Mouse (Mus musculus): ENCODE measurements around the gene Tmem231. TPM values are rescaled to one million over a fixed set of nuclear protein-coding genes. Genes with fewer than 3 reads are reported as not detected.
A peak's percentile ranks its signal among the peaks of the same experiment; 100 is the strongest.

Tmem231 gene
- 10 to 100 TPM; 10.6 to 13.1 TPM for total RNA-seq (2021)

GRCm38 (mm10) chr8:111933348-111934076 is at the start of gene Tmem231:
Tmem231 (minus strand) TSS chr8:111933881.
- DNase-seq (ENCODE audit: low spot score in 2 of 2) = peak; percentile 90
- intact Hi-C loops (cut with DNase I) = loop anchor here (5.0 kb wide), 2 partner anchors 56 to 81 kb away; partner anchors contain the start of genes Cfdp1 and Tmem170

GRCm38 (mm10) chr8:111982116-111982515 is 48.4 kb upstream of the Tmem231 start:
- no peak for DNase-seq (ENCODE audit: low spot score in 2 of 2)
- intact Hi-C loops (cut with DNase I) = no loop called here

- DNase-seq (ENCODE audit: low spot score in 2 of 2) = no peak
- intact Hi-C loops (cut with DNase I) = no loop called here
Measured at GRCm38 (mm10) chr8:111978147-111978546, 44.5 kb upstream of the Tmem231 start.

GRCm38 (mm10) chr8:111976326-111976725 is 42.6 kb upstream of the Tmem231 start:
- intact Hi-C loops (cut with DNase I) = no loop called here
- no peak for DNase-seq (ENCODE audit: low spot score in 2 of 2)

GRCm38 (mm10) chr8:111975706-111976105 is 42.0 kb upstream of the Tmem231 start:
- no peak for DNase-seq (ENCODE audit: low spot score in 2 of 2)
- intact Hi-C loops (cut with DNase I) = no loop called here

- no peak for DNase-seq (ENCODE audit: low spot score in 2 of 2)
- intact Hi-C loops (cut with DNase I) = no loop called here
Measured at GRCm38 (mm10) chr8:111974138-111974537, 40.5 kb upstream of the Tmem231 start.

GRCm38 (mm10) chr8:111968991-111969390 is 35.3 kb upstream of the Tmem231 start:
- intact Hi-C loops (cut with DNase I) = no loop called here

GRCm38 (mm10) chr8:111968541-111968940 is 34.9 kb upstream of the Tmem231 start:
- DNase-seq (ENCODE audit: low spot score in 2 of 2) = no peak
- intact Hi-C loops (cut with DNase I) = no loop called here

More at GRCm38 (mm10) chr8:111968991-111969390, 35.3 kb upstream of the Tmem231 start:
- DNase-seq (ENCODE audit: low spot score in 2 of 2) = no peak

- intact Hi-C loops (cut with DNase I) = no loop called here
- DNase-seq (ENCODE audit: low spot score in 2 of 2) = no peak
Measured at GRCm38 (mm10) chr8:111967246-111967870, 33.7 kb upstream of the Tmem231 start.

- DNase-seq (ENCODE audit: low spot score in 2 of 2) = no peak
- intact Hi-C loops (cut with DNase I) = no loop called here
Measured at GRCm38 (mm10) chr8:111964849-111965561, 31.3 kb upstream of the Tmem231 start.

GRCm38 (mm10) chr8:111964351-111964750 is 30.7 kb upstream of the Tmem231 start:
- DNase-seq (ENCODE audit: low spot score in 2 of 2) = no peak
- intact Hi-C loops (cut with DNase I) = no loop called here

GRCm38 (mm10) chr8:111963546-111963945 is 29.9 kb upstream of the Tmem231 start:
- no peak for DNase-seq (ENCODE audit: low spot score in 2 of 2)

GRCm38 (mm10) chr8:111963091-111963490 is 29.4 kb upstream of the Tmem231 start:
- intact Hi-C loops (cut with DNase I) = no loop called here
- DNase-seq (ENCODE audit: low spot score in 2 of 2) = no peak

More at GRCm38 (mm10) chr8:111963546-111963945, 29.9 kb upstream of the Tmem231 start:
- intact Hi-C loops (cut with DNase I) = no loop called here

GRCm38 (mm10) chr8:111962589-111962988 is 28.9 kb upstream of the Tmem231 start:
- intact Hi-C loops (cut with DNase I) = no loop called here
- no peak for DNase-seq (ENCODE audit: low spot score in 2 of 2)

GRCm38 (mm10) chr8:111961330-111961729 is 27.6 kb upstream of the Tmem231 start:
- DNase-seq (ENCODE audit: low spot score in 2 of 2) = no peak
- intact Hi-C loops (cut with DNase I) = no loop called here

- DNase-seq (ENCODE audit: low spot score in 2 of 2) = no peak
- intact Hi-C loops (cut with DNase I) = no loop called here
Measured at GRCm38 (mm10) chr8:111960591-111961321, 27.1 kb upstream of the Tmem231 start.

- DNase-seq (ENCODE audit: low spot score in 2 of 2) = no peak
- intact Hi-C loops (cut with DNase I) = no loop called here
Measured at GRCm38 (mm10) chr8:111957231-111957630, 23.6 kb upstream of the Tmem231 start.

- DNase-seq (ENCODE audit: low spot score in 2 of 2) = no peak
- intact Hi-C loops (cut with DNase I) = no loop called here
Measured at GRCm38 (mm10) chr8:111955879-111956278, 22.2 kb upstream of the Tmem231 start.

- DNase-seq (ENCODE audit: low spot score in 2 of 2) = no peak
- intact Hi-C loops (cut with DNase I) = no loop called here
Measured at GRCm38 (mm10) chr8:111954844-111955594, 21.3 kb upstream of the Tmem231 start.

All from left cerebral cortex, postnatal 36 days (tissue).